Mouse (Mus musculus): Measurements from ENCODE around the gene Bcl7b. TPM values are rescaled to one million over a fixed set of nuclear protein-coding genes. Genes with fewer than 3 reads are reported as not detected.

Gene Bcl7b
- polyA plus RNA-seq (2012; rRNA removed) = 37.3 and 42.9 TPM in 2 replicates

GRCm38 (mm10) chr5:135168063-135169062 lies at the start of gene Bcl7b:
Gene Bcl7b (plus strand): TSS chr5:135168283.
- WGBS = 2% methylated on average over 94 of the region's 95 CpGs
- DNase-seq = peak; percentile 93
- peak within 1 kb of the TSS; percentile 90 for H3K4me3 ChIP-seq (replicated peaks; ENCODE audit: extremely low read depth, low read depth, low read length)
- TF ChIP-seq CTCF (IDR thresholded peaks at IDR 0.05; ENCODE audit: insufficient read depth, low read length) (no peak), POLR2A (IDR thresholded peaks at IDR 0.05; ENCODE audit: borderline replicate concordance, extremely low read depth, low read depth, low read length) (peak; percentile 68)
- H3K4me1 ChIP-seq (ENCODE audit: control insufficient read depth, insufficient read depth, low read length) = peaks cover 3% of the 10 kb centered on the region

GRCm38 (mm10) chr5:135118589-135119081 lies 49.4 kb upstream of the Bcl7b start:
- H3K4me3 ChIP-seq (replicated peaks; ENCODE audit: extremely low read depth, low read depth, low read length) = no peak overlapping the region
- no peaks in the 10 kb centered on the region for H3K4me1 ChIP-seq (ENCODE audit: control insufficient read depth, insufficient read depth, low read length)
- TF ChIP-seq CTCF (IDR thresholded peaks at IDR 0.05; ENCODE audit: insufficient read depth, low read length) (peak; percentile 87), POLR2A (IDR thresholded peaks at IDR 0.05; ENCODE audit: borderline replicate concordance, extremely low read depth, low read depth, low read length) (no peak)
- WGBS = 6% methylated on average over 6 of the region's 6 CpGs
- DNase-seq = peak; percentile 66

GRCm38 (mm10) chr5:135120753-135121152 lies 47.3 kb upstream of the Bcl7b start:
- no peaks in the 10 kb centered on the region for H3K4me1 ChIP-seq (ENCODE audit: control insufficient read depth, insufficient read depth, low read length)
- no peak for DNase-seq
- H3K4me3 ChIP-seq (replicated peaks; ENCODE audit: extremely low read depth, low read depth, low read length) = no peak overlapping the region
- TF ChIP-seq POLR2A (IDR thresholded peaks at IDR 0.05; ENCODE audit: borderline replicate concordance, extremely low read depth, low read depth, low read length) (no peak), CTCF (IDR thresholded peaks at IDR 0.05; ENCODE audit: insufficient read depth, low read length) (no peak)
- 58% methylated on average over 4 of the region's 4 CpGs for WGBS

GRCm38 (mm10) chr5:135126121-135126520 lies 42.0 kb upstream of the Bcl7b start:
- 66% methylated on average over 6 of the region's 6 CpGs for WGBS

GRCm38 (mm10) chr5:135127669-135128068 lies 40.4 kb upstream of the Bcl7b start:
- TF ChIP-seq POLR2A (IDR thresholded peaks at IDR 0.05; ENCODE audit: borderline replicate concordance, extremely low read depth, low read depth, low read length) = no peak
- no peak for TF ChIP-seq CTCF (IDR thresholded peaks at IDR 0.05; ENCODE audit: insufficient read depth, low read length)
- 55% methylated on average over 6 of the region's 6 CpGs for WGBS
- no peak for DNase-seq
- no peak overlapping the region for H3K4me3 ChIP-seq (replicated peaks; ENCODE audit: extremely low read depth, low read depth, low read length)
- no peaks in the 10 kb centered on the region for H3K4me1 ChIP-seq (ENCODE audit: control insufficient read depth, insufficient read depth, low read length)

More at GRCm38 (mm10) chr5:135126121-135126520, 42.0 kb upstream of the Bcl7b start:
- Histone ChIP-seq H3K4me3 (replicated peaks; ENCODE audit: extremely low read depth, low read depth, low read length) (no peak overlapping the region), H3K4me1 (ENCODE audit: control insufficient read depth, insufficient read depth, low read length) (no peaks in the 10 kb centered on the region)
- no peak for TF ChIP-seq POLR2A (IDR thresholded peaks at IDR 0.05; ENCODE audit: borderline replicate concordance, extremely low read depth, low read depth, low read length)
- TF ChIP-seq CTCF (IDR thresholded peaks at IDR 0.05; ENCODE audit: insufficient read depth, low read length) = no peak
- DNase-seq = no peak

- TF ChIP-seq POLR2A (IDR thresholded peaks at IDR 0.05; ENCODE audit: borderline replicate concordance, extremely low read depth, low read depth, low read length) = no peak
- no peak for TF ChIP-seq CTCF (IDR thresholded peaks at IDR 0.05; ENCODE audit: insufficient read depth, low read length)
- DNase-seq = no peak
- Histone ChIP-seq H3K4me3 (replicated peaks; ENCODE audit: extremely low read depth, low read depth, low read length) (no peak overlapping the region), H3K4me1 (ENCODE audit: control insufficient read depth, insufficient read depth, low read length) (no peaks in the 10 kb centered on the region)
- 84% methylated on average over 4 of the region's 4 CpGs for whole genome bisulfite sequencing
These were observed 38.3 kb upstream of the Bcl7b start for GRCm38 (mm10) chr5:135129747-135130146.

GRCm38 (mm10) chr5:135133736-135134405 lies 34.2 kb upstream of the Bcl7b start:
- Histone ChIP-seq H3K4me3 (replicated peaks; ENCODE audit: extremely low read depth, low read depth, low read length) (no peak overlapping the region), H3K4me1 (ENCODE audit: control insufficient read depth, insufficient read depth, low read length) (no peaks in the 10 kb centered on the region)
- DNase-seq = peak; percentile 55
- no peak for TF ChIP-seq POLR2A (IDR thresholded peaks at IDR 0.05; ENCODE audit: borderline replicate concordance, extremely low read depth, low read depth, low read length)
- 5% methylated on average over 26 of the region's 26 CpGs for WGBS

GRCm38 (mm10) chr5:135134534-135134933 lies 33.5 kb upstream of the Bcl7b start:
- Histone ChIP-seq H3K4me1 (ENCODE audit: control insufficient read depth, insufficient read depth, low read length) (no peaks in the 10 kb centered on the region), H3K4me3 (replicated peaks; ENCODE audit: extremely low read depth, low read depth, low read length) (peak overlapping the region; percentile 9)
- WGBS = 8% methylated on average over 8 of the region's 8 CpGs
- DNase-seq = peak; percentile 30
- TF ChIP-seq POLR2A (IDR thresholded peaks at IDR 0.05; ENCODE audit: borderline replicate concordance, extremely low read depth, low read depth, low read length) = no peak
- peak; percentile 57 for TF ChIP-seq CTCF (IDR thresholded peaks at IDR 0.05; ENCODE audit: insufficient read depth, low read length)

- no peak for TF ChIP-seq CTCF (IDR thresholded peaks at IDR 0.05; ENCODE audit: insufficient read depth, low read length)
- TF ChIP-seq POLR2A (IDR thresholded peaks at IDR 0.05; ENCODE audit: borderline replicate concordance, extremely low read depth, low read depth, low read length) = no peak
- Histone ChIP-seq H3K4me1 (ENCODE audit: control insufficient read depth, insufficient read depth, low read length) (no peaks in the 10 kb centered on the region), H3K4me3 (replicated peaks; ENCODE audit: extremely low read depth, low read depth, low read length) (no peak overlapping the region)
- no peak for DNase-seq
- 59% methylated on average over 2 of the region's 2 CpGs for WGBS
These were observed 28.2 kb upstream of the Bcl7b start for GRCm38 (mm10) chr5:135139881-135140280.

Measured in lung, adult 2 months (tissue).